Mouse (Mus musculus) erythroblast, embryonic 14.5 days (primary cell): ENCODE measurements around the gene Daam1.

Experiments used
- GATA1 ChIP-seq: IDR thresholded peaks from 2 replicates; pipeline ENCODE4 v1.6.1; 2012; ENCODE audit warnings: low read length, inconsistent platforms, mixed read lengths
- TAL1 ChIP-seq: IDR thresholded peaks from 3 replicates; pipeline ENCODE4 v1.6.1; 2012; ENCODE audit warnings: low read length, inconsistent platforms, mixed read lengths

DNA sequence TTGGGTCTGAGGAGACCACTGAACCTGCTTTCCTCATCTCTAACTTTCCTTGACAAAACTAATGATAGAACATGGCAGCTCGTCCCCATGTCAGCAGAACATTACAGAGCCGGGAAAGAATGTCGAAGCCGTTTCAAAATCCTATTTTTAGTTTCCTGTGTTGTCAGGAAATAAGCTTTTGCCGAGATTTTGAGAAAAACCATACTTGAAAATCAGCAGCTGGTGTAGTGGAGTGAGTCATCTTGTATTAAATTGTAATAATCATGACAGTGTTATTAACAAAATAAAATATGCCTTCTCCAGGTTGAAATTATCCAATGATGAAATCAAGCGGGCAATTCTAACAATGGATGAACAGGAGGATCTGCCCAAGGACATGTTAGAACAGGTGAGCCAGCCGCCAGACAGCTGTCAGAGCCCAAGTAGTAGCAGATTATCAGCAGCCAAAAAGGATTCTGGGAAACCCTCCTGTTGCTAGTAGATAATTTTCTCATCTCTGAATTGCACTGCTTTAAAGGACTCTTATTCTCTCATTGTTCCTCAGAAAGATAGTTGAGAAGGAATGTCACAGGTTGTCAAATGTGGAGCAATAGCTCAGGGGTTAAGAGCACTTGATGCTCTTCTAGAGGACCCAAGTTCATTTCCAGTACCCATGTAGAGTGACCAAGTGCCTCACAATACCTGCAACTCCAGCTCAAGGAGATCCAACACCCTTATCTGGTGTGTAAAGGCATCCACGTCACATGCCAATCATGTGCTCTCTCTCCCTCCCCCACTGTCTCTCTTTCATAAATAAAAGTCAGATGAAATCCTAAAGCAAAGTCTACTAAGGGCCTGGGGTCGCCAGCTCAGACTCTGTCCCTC, 140.1 kb downstream of the Daam1 start:
- TF ChIP-seq GATA1: no peak
- TF ChIP-seq TAL1: no peak
